Mouse (Mus musculus): ENCODE data around the gene Trappc11. TPM values are rescaled to one million over a fixed set of nuclear protein-coding genes. Genes with fewer than 3 reads are reported as not detected.
A peak's percentile ranks its signal among the peaks of the same experiment; 100 is the strongest.

The Trappc11 gene
- polyA plus RNA-seq (2011; ENCODE audit: insufficient read depth, insufficient read length, low read depth, missing spikeins) = 33.5 and 40.4 TPM in 2 replicates

GRCm38 (mm10) chr8:47533344-47534125, at the start of gene Trappc11, which contains the start of gene Rwdd4a:
Gene Trappc11, minus strand, starts transcription at chr8:47533470.
Gene Rwdd4a, plus strand, starts transcription at chr8:47533664.
- TF ChIP-seq CTCF (IDR thresholded peaks at IDR 0.05; ENCODE audit: low read depth, low read length) (no peak), EP300 (IDR thresholded peaks at IDR 0.05; ENCODE audit: insufficient read depth, low read depth, low read length) (no peak), POLR2A (IDR thresholded peaks at IDR 0.05; ENCODE audit: insufficient read depth, low read length) (no peak)
- H3K4me3 ChIP-seq (ENCODE audit: low read depth, low read length) = peak within 1 kb of the TSS; percentile 95
- H3K27ac ChIP-seq (ENCODE audit: insufficient read depth, low read length) = no peak within 1 kb of the TSS
- no peaks in the 10 kb centered on the region for H3K27me3 ChIP-seq (ENCODE audit: control insufficient read depth, insufficient read depth, low read length, poor library complexity, severe bottlenecking)
- H3K9me3 ChIP-seq (replicated peaks; ENCODE audit: control insufficient read depth, insufficient read depth, low read length, poor library complexity, severe bottlenecking) = no peaks in the 10 kb centered on the region
- H3K4me1 ChIP-seq (ENCODE audit: control insufficient read depth, insufficient read depth, low read length) = no peaks in the 10 kb centered on the region
- H3K36me3 ChIP-seq (ENCODE audit: control insufficient read depth, insufficient read depth, low read length, poor library complexity, severe bottlenecking) = peaks cover 16% of the 10 kb centered on the region
- H3K9ac ChIP-seq (ENCODE audit: low read depth, poor library complexity, severe bottlenecking) = peak within 1 kb of the TSS; percentile 90

DNA sequence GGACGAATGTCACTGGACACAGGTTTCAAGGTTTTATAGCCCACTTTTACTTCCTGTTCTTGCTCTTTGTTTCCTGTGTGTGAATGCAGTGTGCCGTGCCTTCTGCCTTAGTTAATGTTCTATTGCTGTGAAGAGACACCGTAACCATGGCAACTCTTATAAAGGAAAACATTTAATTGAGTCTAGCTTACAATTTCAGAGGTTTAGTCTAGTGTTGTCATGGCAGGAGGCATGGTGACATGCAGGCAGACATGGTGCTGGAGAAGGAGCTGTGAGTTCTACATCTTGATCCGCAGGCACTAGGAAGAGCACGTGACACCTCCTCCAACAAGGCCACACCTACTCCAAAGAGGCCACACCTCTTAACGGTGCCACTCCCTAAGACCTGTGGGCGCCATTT, 48.2 kb upstream of the Trappc11 start:
- no peak overlapping the region for H3K27ac ChIP-seq (ENCODE audit: insufficient read depth, low read length)
- no peaks in the 10 kb centered on the region; the same call in 1 of the 2 replicates for H3K9me3 ChIP-seq (replicated peaks; ENCODE audit: control insufficient read depth, insufficient read depth, low read length, poor library complexity, severe bottlenecking)
- H3K9ac ChIP-seq (ENCODE audit: low read depth, poor library complexity, severe bottlenecking) = no peak overlapping the region
- no peak overlapping the region for H3K4me3 ChIP-seq (ENCODE audit: low read depth, low read length)
- no peak for TF ChIP-seq EP300 (IDR thresholded peaks at IDR 0.05; ENCODE audit: insufficient read depth, low read depth, low read length)
- no peak for TF ChIP-seq CTCF (IDR thresholded peaks at IDR 0.05; ENCODE audit: low read depth, low read length)
- TF ChIP-seq POLR2A (IDR thresholded peaks at IDR 0.05; ENCODE audit: insufficient read depth, low read length) = no peak
- no peaks in the 10 kb centered on the region for H3K36me3 ChIP-seq (ENCODE audit: control insufficient read depth, insufficient read depth, low read length, poor library complexity, severe bottlenecking)
- no peaks in the 10 kb centered on the region for H3K4me1 ChIP-seq (ENCODE audit: control insufficient read depth, insufficient read depth, low read length)
- no peaks in the 10 kb centered on the region for H3K27me3 ChIP-seq (ENCODE audit: control insufficient read depth, insufficient read depth, low read length, poor library complexity, severe bottlenecking)

DNA sequence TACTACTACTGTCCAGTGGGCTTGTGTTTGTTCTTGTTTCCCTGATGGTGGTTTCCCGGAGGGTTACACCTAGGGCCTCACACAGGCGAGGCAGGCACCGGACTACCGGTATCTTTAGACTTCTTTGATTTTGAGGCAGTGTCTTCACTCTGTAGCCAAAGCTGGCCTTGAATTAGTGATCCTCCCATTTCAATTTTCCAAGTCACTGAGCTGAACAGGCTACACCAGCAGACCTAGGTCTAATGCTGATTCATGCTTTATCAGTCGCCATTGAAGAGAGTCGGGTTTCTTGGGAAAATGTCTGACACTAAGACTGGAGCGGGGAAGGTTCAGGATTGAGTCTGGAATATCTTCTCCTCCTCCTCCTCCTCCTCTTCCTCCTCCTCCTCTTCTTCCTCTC, 40.2 kb upstream of the Trappc11 start:
- no peaks in the 10 kb centered on the region for H3K36me3 ChIP-seq (ENCODE audit: control insufficient read depth, insufficient read depth, low read length, poor library complexity, severe bottlenecking)
- no peak overlapping the region for H3K27ac ChIP-seq (ENCODE audit: insufficient read depth, low read length)
- H3K27me3 ChIP-seq (ENCODE audit: control insufficient read depth, insufficient read depth, low read length, poor library complexity, severe bottlenecking) = no peaks in the 10 kb centered on the region
- TF ChIP-seq CTCF (IDR thresholded peaks at IDR 0.05; ENCODE audit: low read depth, low read length) = no peak
- no peak for TF ChIP-seq EP300 (IDR thresholded peaks at IDR 0.05; ENCODE audit: insufficient read depth, low read depth, low read length)
- no peak for TF ChIP-seq POLR2A (IDR thresholded peaks at IDR 0.05; ENCODE audit: insufficient read depth, low read length)
- no peaks in the 10 kb centered on the region for H3K4me1 ChIP-seq (ENCODE audit: control insufficient read depth, insufficient read depth, low read length)
- H3K4me3 ChIP-seq (ENCODE audit: low read depth, low read length) = no peak overlapping the region
- no peak overlapping the region for H3K9ac ChIP-seq (ENCODE audit: low read depth, poor library complexity, severe bottlenecking)
- peaks cover 5% of the 10 kb centered on the region for H3K9me3 ChIP-seq (replicated peaks; ENCODE audit: control insufficient read depth, insufficient read depth, low read length, poor library complexity, severe bottlenecking)

DNA sequence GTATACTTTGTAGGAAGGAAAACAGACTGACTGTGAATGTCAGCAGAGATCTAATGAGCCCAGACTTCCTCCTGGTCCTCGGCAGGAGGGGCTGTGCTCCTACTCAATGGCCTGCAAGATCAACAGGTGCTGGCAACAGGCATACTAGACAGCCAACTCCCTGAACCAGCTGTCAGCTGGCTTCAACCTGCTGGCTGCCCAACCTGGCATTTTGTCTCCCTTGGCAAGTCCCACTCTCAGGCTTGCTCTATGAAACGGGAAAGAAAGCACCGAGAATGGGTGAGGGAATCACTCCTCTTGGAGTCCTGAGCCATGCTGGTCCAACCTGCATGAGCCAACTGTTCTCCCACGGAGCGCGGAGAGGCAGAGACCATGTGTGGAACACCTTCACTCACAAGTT, 36.9 kb upstream of the Trappc11 start:
- no peak for TF ChIP-seq EP300 (IDR thresholded peaks at IDR 0.05; ENCODE audit: insufficient read depth, low read depth, low read length)
- no peak for TF ChIP-seq POLR2A (IDR thresholded peaks at IDR 0.05; ENCODE audit: insufficient read depth, low read length)
- TF ChIP-seq CTCF (IDR thresholded peaks at IDR 0.05; ENCODE audit: low read depth, low read length) = no peak
- no peaks in the 10 kb centered on the region for H3K27me3 ChIP-seq (ENCODE audit: control insufficient read depth, insufficient read depth, low read length, poor library complexity, severe bottlenecking)
- H3K27ac ChIP-seq (ENCODE audit: insufficient read depth, low read length) = no peak overlapping the region
- no peaks in the 10 kb centered on the region for H3K9me3 ChIP-seq (replicated peaks; ENCODE audit: control insufficient read depth, insufficient read depth, low read length, poor library complexity, severe bottlenecking)
- H3K9ac ChIP-seq (ENCODE audit: low read depth, poor library complexity, severe bottlenecking) = no peak overlapping the region
- H3K36me3 ChIP-seq (ENCODE audit: control insufficient read depth, insufficient read depth, low read length, poor library complexity, severe bottlenecking) = no peaks in the 10 kb centered on the region
- H3K4me3 ChIP-seq (ENCODE audit: low read depth, low read length) = no peak overlapping the region
- H3K4me1 ChIP-seq (ENCODE audit: control insufficient read depth, insufficient read depth, low read length) = no peaks in the 10 kb centered on the region

DNA sequence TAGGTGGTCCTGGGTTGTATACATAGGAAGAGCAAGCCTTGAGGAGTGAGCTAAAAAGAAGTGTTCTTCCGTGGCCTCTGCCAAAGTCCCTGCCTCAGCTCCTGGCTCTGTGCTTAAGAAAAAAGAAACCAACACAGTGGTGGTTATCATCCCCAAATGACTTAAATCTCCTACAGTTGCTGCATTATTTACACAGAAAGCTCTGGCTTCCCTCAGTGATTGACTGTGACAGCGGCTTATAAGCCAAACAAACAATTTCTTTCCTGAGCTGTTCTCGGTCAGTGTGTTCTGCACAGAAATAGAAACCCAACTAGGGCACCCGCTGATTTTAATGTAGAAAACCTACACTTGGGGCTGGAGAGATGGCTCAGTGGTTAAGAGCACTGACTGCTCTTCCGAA, 34.8 kb upstream of the Trappc11 start:
- H3K4me1 ChIP-seq (ENCODE audit: control insufficient read depth, insufficient read depth, low read length) = no peaks in the 10 kb centered on the region
- no peak overlapping the region for H3K27ac ChIP-seq (ENCODE audit: insufficient read depth, low read length)
- TF ChIP-seq EP300 (IDR thresholded peaks at IDR 0.05; ENCODE audit: insufficient read depth, low read depth, low read length) (no peak), POLR2A (IDR thresholded peaks at IDR 0.05; ENCODE audit: insufficient read depth, low read length) (no peak), CTCF (IDR thresholded peaks at IDR 0.05; ENCODE audit: low read depth, low read length) (no peak)
- no peak overlapping the region for H3K4me3 ChIP-seq (ENCODE audit: low read depth, low read length)
- no peaks in the 10 kb centered on the region for H3K27me3 ChIP-seq (ENCODE audit: control insufficient read depth, insufficient read depth, low read length, poor library complexity, severe bottlenecking)
- H3K9ac ChIP-seq (ENCODE audit: low read depth, poor library complexity, severe bottlenecking) = no peak overlapping the region
- no peaks in the 10 kb centered on the region for H3K9me3 ChIP-seq (replicated peaks; ENCODE audit: control insufficient read depth, insufficient read depth, low read length, poor library complexity, severe bottlenecking)
- no peaks in the 10 kb centered on the region for H3K36me3 ChIP-seq (ENCODE audit: control insufficient read depth, insufficient read depth, low read length, poor library complexity, severe bottlenecking)

DNA sequence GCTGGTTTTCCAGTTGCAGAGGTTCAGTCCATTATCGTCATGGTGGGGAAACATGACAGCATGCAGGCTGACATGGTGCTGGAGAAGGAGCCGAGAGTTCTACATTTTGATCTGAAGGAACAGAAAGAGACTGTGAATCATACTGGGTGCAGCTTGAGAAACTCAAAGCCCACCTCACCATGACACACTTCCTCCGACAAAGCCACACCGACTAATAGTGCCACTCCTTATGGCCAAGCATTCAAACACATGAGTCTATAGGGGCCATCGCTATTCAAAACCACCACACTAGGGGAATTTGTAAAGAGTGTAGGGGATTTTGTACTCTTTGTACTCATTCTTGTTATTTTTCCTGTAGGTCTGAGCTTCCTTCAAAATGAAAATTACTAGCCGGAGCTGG, 33.3 kb upstream of the Trappc11 start:
- H3K27me3 ChIP-seq (ENCODE audit: control insufficient read depth, insufficient read depth, low read length, poor library complexity, severe bottlenecking) = no peaks in the 10 kb centered on the region
- H3K4me3 ChIP-seq (ENCODE audit: low read depth, low read length) = no peak overlapping the region
- H3K9ac ChIP-seq (ENCODE audit: low read depth, poor library complexity, severe bottlenecking) = no peak overlapping the region
- no peak overlapping the region for H3K27ac ChIP-seq (ENCODE audit: insufficient read depth, low read length)
- no peaks in the 10 kb centered on the region for H3K36me3 ChIP-seq (ENCODE audit: control insufficient read depth, insufficient read depth, low read length, poor library complexity, severe bottlenecking)
- TF ChIP-seq CTCF (IDR thresholded peaks at IDR 0.05; ENCODE audit: low read depth, low read length) (no peak), POLR2A (IDR thresholded peaks at IDR 0.05; ENCODE audit: insufficient read depth, low read length) (no peak), EP300 (IDR thresholded peaks at IDR 0.05; ENCODE audit: insufficient read depth, low read depth, low read length) (no peak)
- no peaks in the 10 kb centered on the region for H3K4me1 ChIP-seq (ENCODE audit: control insufficient read depth, insufficient read depth, low read length)
- no peaks in the 10 kb centered on the region for H3K9me3 ChIP-seq (replicated peaks; ENCODE audit: control insufficient read depth, insufficient read depth, low read length, poor library complexity, severe bottlenecking)
